Comparison of ENCODE assay signal across 8 mouse cellular contexts in genomic region chr14:14703346-14703871, GRCm38 (mm10). TPM values are rescaled to one million over a fixed set of nuclear protein-coding genes. Genes with fewer than 3 reads are reported as not detected.
DNase-seq lines count a peak whose midpoint lies in the region; ATAC-seq and TF ChIP-seq lines count a peak whose summit lies in the region.

No protein-coding gene starts in this region.

- H3K36me3 ChIP-seq in intestine, postnatal 0 days (ENCODE audit: control insufficient read depth, insufficient read depth): no peaks in the 10 kb centered on the region
- H3K36me3 ChIP-seq in limb, embryonic 13.5 days: peaks cover 2% of the 10 kb centered on the region
- H3K36me3 ChIP-seq in midbrain, embryonic 13.5 days: peaks cover 3% of the 10 kb centered on the region
- H3K36me3 ChIP-seq in stomach, postnatal 0 days (ENCODE audit: control insufficient read depth, insufficient read depth, low read length): no peaks in the 10 kb centered on the region

- H3K4me3 ChIP-seq in intestine, postnatal 0 days (ENCODE audit: low read depth, low read length): peak overlapping the region; percentile 63
- H3K4me3 ChIP-seq in limb, embryonic 13.5 days: peak overlapping the region; percentile 85
- peak overlapping the region; percentile 84 for H3K4me3 ChIP-seq in midbrain, embryonic 13.5 days (replicated peaks)
- H3K4me3 ChIP-seq in stomach, postnatal 0 days (ENCODE audit: low read depth, low read length): peak overlapping the region; percentile 84

- H3K4me1 ChIP-seq in intestine, postnatal 0 days (replicated peaks; ENCODE audit: control insufficient read depth, insufficient read depth, low read length): 0 out of 2 replicates have a peak, but pooled peaks cover 5% of the 10 kb centered on the region
- H3K4me1 ChIP-seq in limb, embryonic 13.5 days: peaks cover 21% of the 10 kb centered on the region
- H3K4me1 ChIP-seq in midbrain, embryonic 13.5 days (replicated peaks): peaks cover 26% of the 10 kb centered on the region
- no peaks in the 10 kb centered on the region; the same call in 1 of the 2 replicates for H3K4me1 ChIP-seq in stomach, postnatal 0 days (replicated peaks; ENCODE audit: control insufficient read depth, insufficient read depth)

- ATAC-seq in common myeloid progenitor, adult 5-6 weeks (replicated peaks; ENCODE audit: low read depth, poor library complexity, severe bottlenecking): peak; percentile 6; the same call in 1 of the 2 replicates
- peak; percentile 64 for ATAC-seq in intestine, postnatal 0 days
- ATAC-seq in limb, embryonic 13.5 days (ENCODE audit: low FRiP score, low read depth): peak; percentile 57
- ATAC-seq in midbrain, embryonic 13.5 days: no peak; the same call in 1 of the 2 replicates
- peak; percentile 73 for ATAC-seq in stomach, postnatal 0 days (ENCODE audit: low FRiP score, low TSS enrichment)

- H3K9ac ChIP-seq in intestine, postnatal 0 days (ENCODE audit: low read depth, low read length): peak overlapping the region; percentile 71
- peak overlapping the region; percentile 98 for H3K9ac ChIP-seq in limb, embryonic 13.5 days
- H3K9ac ChIP-seq in midbrain, embryonic 13.5 days (replicated peaks): peak overlapping the region; percentile 98
- peak overlapping the region; percentile 87 for H3K9ac ChIP-seq in stomach, postnatal 0 days (ENCODE audit: low read length)

- H3K9me3 ChIP-seq in intestine, postnatal 0 days (ENCODE audit: control insufficient read depth): no peaks in the 10 kb centered on the region
- H3K9me3 ChIP-seq in limb, embryonic 13.5 days: no peaks in the 10 kb centered on the region
- no peaks in the 10 kb centered on the region for H3K9me3 ChIP-seq in midbrain, embryonic 13.5 days
- H3K9me3 ChIP-seq in stomach, postnatal 0 days (ENCODE audit: control insufficient read depth, low read length): no peaks in the 10 kb centered on the region

- H3K27me3 ChIP-seq in intestine, postnatal 0 days (replicated peaks; ENCODE audit: control insufficient read depth, insufficient read depth, low read length): no peaks in the 10 kb centered on the region
- H3K27me3 ChIP-seq in limb, embryonic 13.5 days: no peaks in the 10 kb centered on the region
- H3K27me3 ChIP-seq in midbrain, embryonic 13.5 days: no peaks in the 10 kb centered on the region
- no peaks in the 10 kb centered on the region for H3K27me3 ChIP-seq in stomach, postnatal 0 days (ENCODE audit: control insufficient read depth, insufficient read depth, low read length)

- peak; percentile 29; the same call in 1 of the 2 replicates for TF ChIP-seq CTCF in intestine, postnatal 0 days (IDR thresholded peaks at IDR 0.05; ENCODE audit: low read depth)
- no peak; the same call in 1 of the 2 replicates for TF ChIP-seq CTCF in stomach, postnatal 0 days (IDR thresholded peaks at IDR 0.05; ENCODE audit: low read depth)

- TF ChIP-seq EP300 in stomach, postnatal 0 days (optimal IDR thresholded peaks at IDR 0.05): no peak

- peak; percentile 28 to 34 for DNase-seq in thymus, adult 18-20 months
- no peak for DNase-seq in thymus, postnatal 36 days
- DNase-seq in gastrocnemius, postnatal 10 days: peak; percentile 65
- DNase-seq in stomach, postnatal 0 days (ENCODE audit: low spot score): peak; percentile 72

- peak overlapping the region; percentile 76 for H3K4me2 ChIP-seq in intestine, postnatal 0 days (replicated peaks; ENCODE audit: low read depth)
- peak overlapping the region; percentile 64 for H3K4me2 ChIP-seq in limb, embryonic 13.5 days (replicated peaks)
- H3K4me2 ChIP-seq in midbrain, embryonic 13.5 days (replicated peaks): peak overlapping the region; percentile 73
- peak overlapping the region; percentile 77 for H3K4me2 ChIP-seq in stomach, postnatal 0 days (replicated peaks; ENCODE audit: low read depth)

- H3K27ac ChIP-seq in intestine, postnatal 0 days (ENCODE audit: low read depth, low read length): peak overlapping the region; percentile 71
- peak overlapping the region; percentile 98 for H3K27ac ChIP-seq in limb, embryonic 13.5 days
- peak overlapping the region; percentile 98 for H3K27ac ChIP-seq in midbrain, embryonic 13.5 days
- peak overlapping the region; percentile 96 for H3K27ac ChIP-seq in stomach, postnatal 0 days (replicated peaks)

- WGBS in intestine, postnatal 0 days: under 1% methylated on average over 49 of the region's 60 CpGs
- under 1% methylated on average over 54 of the region's 60 CpGs for WGBS in limb, embryonic 13.5 days
- 0% methylated on average over 46 of the region's 60 CpGs for WGBS in midbrain, embryonic 13.5 days
- under 1% methylated on average over 41 of the region's 60 CpGs for WGBS in stomach, postnatal 0 days

RNA-seq across cellular contexts. Expression of gene Slc4a7, which starts 1.3 kb away (rescaled TPM):
- 37.7 and 51.4 TPM in 2 replicates for total RNA-seq in common myeloid progenitor, adult 5-6 weeks (2017)
- total RNA-seq in gastrocnemius, postnatal 10 days (2021): 10 to 100 TPM; 11.7 to 13.2 TPM
- 8.5 and 8.8 TPM in 2 replicates for polyA plus RNA-seq in intestine, postnatal 0 days (2015; fragmentation: Nextera tagmentation; extraction: Ambion mirVana)
- 22.0 and 23.1 TPM in 2 replicates for polyA plus RNA-seq in limb, embryonic 13.5 days (2015; fragmentation: Nextera tagmentation; extraction: Ambion mirVana)
- 46.2 and 46.3 TPM in 2 replicates for polyA plus RNA-seq in midbrain, embryonic 13.5 days (2015; fragmentation: Nextera tagmentation; extraction: Ambion mirVana)
- 7.3 and 7.7 TPM in 2 replicates for polyA plus RNA-seq in stomach, postnatal 0 days (2015; fragmentation: Nextera tagmentation; extraction: Ambion mirVana)

Comparison
In these comparisons a context has a peak if more than half of its experiments do, and no peak if none do; other contexts are left out.
1. DNase-seq: peak in thymus, adult 18-20 months (2 of 2), gastrocnemius, postnatal 10 days (single experiment) and stomach, postnatal 0 days (single experiment); none in thymus, postnatal 36 days (0 of 2).
2. Peak in every context shown above with its lines, with median percentiles within 50 percentile points of each other: H3K27ac ChIP-seq, H3K4me2 ChIP-seq, H3K4me3 ChIP-seq and H3K9ac ChIP-seq.